Mouse (Mus musculus) duodenum, adult 2 months (tissue): ENCODE data around the gene Olfr417. TPM values are rescaled to one million over a fixed set of nuclear protein-coding genes. Genes with fewer than 3 reads are reported as not detected.

Source experiments
- polyA plus RNA-seq: library from polyadenylated mRNA; depleted of rRNA; stranded (reverse); fragments of >200 nt; gene quantifications from 2 replicates; pipeline ENCODE4 v1.2.3, GENCODE M21; 2012; ENCODE audit warnings: low replicate concordance; rRNA removed

The Olfr417 gene
- polyA plus RNA-seq: not detected in 2 replicates

DNA sequence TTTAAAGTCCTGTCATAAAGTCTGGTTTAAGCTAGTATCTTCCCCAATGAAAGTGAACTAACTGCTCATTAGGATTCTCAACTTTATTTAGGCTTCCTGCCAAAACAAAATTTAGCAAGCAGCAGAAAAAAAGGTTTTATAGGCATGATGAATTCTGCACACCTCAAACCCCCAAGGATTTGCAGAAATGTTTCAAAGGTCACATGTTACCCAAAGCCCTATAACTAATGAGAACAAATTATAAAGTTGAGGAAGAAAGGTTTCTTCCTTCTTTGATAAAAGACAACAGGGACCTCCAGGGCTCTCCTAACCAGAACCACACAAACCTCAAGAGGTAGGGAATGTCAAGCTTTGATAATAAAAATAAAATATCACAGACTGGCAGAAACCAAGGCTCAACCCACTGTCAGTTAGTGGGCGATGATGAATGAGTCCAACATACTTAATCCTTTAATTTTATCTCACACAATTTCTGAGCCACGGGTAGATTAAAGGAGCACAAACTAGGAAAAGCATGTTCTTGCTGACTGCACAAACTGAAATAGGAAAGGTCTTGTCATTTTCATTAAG is at the start of gene Olfr417:
Gene Olfr417, plus strand, starts transcription at position 241 of the 570 bp plus-strand sequence.

DNA sequence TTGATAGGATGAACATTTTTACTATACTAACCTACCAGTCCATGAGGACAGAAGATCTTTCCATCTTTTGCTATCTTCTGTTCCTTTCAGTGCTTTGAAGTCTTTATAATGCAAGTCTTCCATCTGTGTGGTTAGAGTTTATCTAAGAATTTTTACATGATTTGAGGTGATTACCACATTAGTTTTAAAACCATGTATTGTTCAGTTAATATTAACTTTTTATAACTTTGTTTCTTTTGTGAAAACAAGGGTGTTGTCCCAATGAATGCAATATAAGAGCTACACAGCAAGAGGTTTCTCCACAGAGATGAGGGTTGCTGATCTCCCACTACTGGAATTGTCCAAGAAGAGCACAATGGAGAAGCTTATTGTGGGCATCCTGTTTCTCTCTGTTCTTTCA is 34.7 kb upstream of the Olfr417 start, which contains the start of gene Mptx1:
Gene Mptx1, plus strand, starts transcription at position 301 of the 400 bp plus-strand sequence.

DNA sequence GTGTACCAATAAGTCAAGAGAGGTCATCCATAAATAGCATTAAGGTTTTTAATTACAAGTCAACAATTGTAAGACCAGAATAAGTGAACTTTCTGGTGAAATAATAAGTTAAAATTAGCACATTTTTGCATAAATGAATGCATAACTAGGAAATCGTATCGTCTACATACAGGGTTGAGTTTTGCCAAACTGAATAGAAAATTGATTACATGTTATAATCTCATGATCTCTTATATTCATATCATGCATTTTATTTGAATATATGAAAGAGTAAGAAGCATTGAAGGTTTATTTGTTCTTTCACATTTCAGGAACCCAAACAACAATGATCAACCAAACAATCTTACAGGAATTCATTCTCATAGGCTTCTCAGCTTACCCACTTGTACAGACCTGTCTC is 25.8 kb downstream of the Olfr417 start, which contains the start of gene Olfr248:
Gene Olfr248, plus strand, starts transcription at position 301 of the 400 bp plus-strand sequence.

DNA sequence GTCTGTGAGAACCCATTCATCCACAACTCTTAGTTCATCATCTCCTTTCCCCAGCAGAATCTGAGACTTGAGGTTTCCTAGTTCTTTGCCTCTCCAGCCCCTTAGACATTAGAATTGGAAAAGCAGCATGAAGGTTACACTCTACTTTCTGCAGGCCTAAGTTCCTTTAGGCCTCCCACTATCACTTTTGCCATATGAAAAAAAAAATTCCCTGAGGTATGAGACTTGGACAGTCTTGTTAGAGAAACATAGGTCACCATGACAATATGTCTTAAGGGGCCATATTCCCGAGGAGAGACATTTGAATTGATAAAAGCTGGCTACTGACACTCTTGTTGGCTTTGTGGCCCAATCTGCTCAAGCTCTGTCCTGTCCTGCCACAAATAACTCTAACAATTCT is 58.8 kb downstream of the Olfr417 start, which contains the start of gene Olfr414:
Gene Olfr414, plus strand, starts transcription at position 301 of the 400 bp plus-strand sequence.

Other genes starting within 250 kb of the Olfr417 start
- not detected in 2 replicates for gene Olfr231, start 244.0 kb upstream of the Olfr417 start, polyA plus RNA-seq
- gene Olfr424, start 233.6 kb upstream of the Olfr417 start, polyA plus RNA-seq: not detected in 2 replicates
- gene Olfr420, start 209.5 kb upstream of the Olfr417 start, polyA plus RNA-seq: not detected in 2 replicates
- not detected in 2 replicates for gene Spta1, start 192.3 kb upstream of the Olfr417 start, polyA plus RNA-seq
- gene Olfr419, start 113.1 kb upstream of the Olfr417 start, polyA plus RNA-seq: not detected in 2 replicates
- 0.41 TPM in 1 of 2 replicates, not detected in the other for gene Mptx1, start 34.6 kb upstream of the Olfr417 start, polyA plus RNA-seq
- gene Olfr248, start 25.9 kb downstream of the Olfr417 start, polyA plus RNA-seq: not detected in 2 replicates
- gene Olfr414, start 58.9 kb downstream of the Olfr417 start, polyA plus RNA-seq: not detected in 2 replicates
- not detected in 2 replicates for gene Olfr220, start 77.0 kb downstream of the Olfr417 start, polyA plus RNA-seq
- 0.07 and 0.09 TPM in 2 replicates for gene Fmn2, start 136.7 kb downstream of the Olfr417 start, polyA plus RNA-seq